Mouse (Mus musculus) hindbrain, embryonic 12.5 days (tissue): ENCODE data around the gene Nrd1. TPM values are rescaled to one million over a fixed set of nuclear protein-coding genes. Genes with fewer than 3 reads are reported as not detected.
A peak's percentile ranks its signal among the peaks of the same experiment; 100 is the strongest.

ENCODE experiments used
- ATAC-seq: fragments of 200-750 bp; cut with Nextera tagmentation; 2 replicates; pipeline ENCODE4 v1.8.0; 2017; ENCODE audit warnings: moderate TSS enrichment; ENCODE audit not compliant: low FRiP score
- H3K27ac ChIP-seq: fragments of 300-500 bp; sonication (generic); 2 replicates; pipeline ENCODE4 v1.5.1; 2016; ENCODE audit warnings: mild to moderate bottlenecking
- H3K27me3 ChIP-seq: fragments of 300-500 bp; sonication (generic); 2 replicates; pipeline ENCODE4 v1.6.1; 2016; ENCODE audit warnings: mild to moderate bottlenecking
- H3K36me3 ChIP-seq: fragments of 300-500 bp; sonication (generic); 2 replicates; pipeline ENCODE4 v1.6.1; 2016; ENCODE audit warnings: mild to moderate bottlenecking
- H3K4me1 ChIP-seq: fragments of 300-500 bp; sonication (generic); 2 replicates; pipeline ENCODE4 v1.6.1; 2016
- H3K4me2 ChIP-seq: fragments of 300-500 bp; sonication (generic); replicated peaks from 2 replicates; pipeline ENCODE4 v1.6.1; 2016; ENCODE audit warnings: mild to moderate bottlenecking
- H3K4me3 ChIP-seq: fragments of 300-500 bp; sonication (generic); 2 replicates; pipeline ENCODE4 v1.5.1; 2016; ENCODE audit warnings: mild to moderate bottlenecking
- H3K9ac ChIP-seq: fragments of 300-500 bp; sonication (generic); 2 replicates; pipeline ENCODE4 v1.6.1; 2016; ENCODE audit warnings: mild to moderate bottlenecking, moderate library complexity
- H3K9me3 ChIP-seq: fragments of 300-500 bp; sonication (generic); replicated peaks from 2 replicates; pipeline ENCODE4 v1.6.1; 2016; ENCODE audit warnings: mild to moderate bottlenecking
- WGBS: fragments of 180-500 bp; shearing (Covaris S2); methylation state at CpG from one replicate; pipeline ENCODE4 v1.1.7; 2016; 5-methylcytosine and 5-hydroxymethylcytosine counted together
- polyA plus RNA-seq: library from polyadenylated mRNA; unstranded; fragments of >200 nt; fragmentation: Nextera tagmentation; extraction: Ambion mirVana; gene quantifications from 2 replicates; pipeline ENCODE4 v1.2.1, GENCODE M21; 2016

Gene Nrd1
- polyA plus RNA-seq, 1 experiment from 2014 or later = 113 TPM

GRCm38 (mm10) chr4:109036327-109036726 lies 35.9 kb downstream of the Nrd1 start:
- ATAC-seq = no peak
- H3K9ac ChIP-seq = no peak overlapping the region
- H3K4me1 ChIP-seq = no peaks in the 10 kb centered on the region
- H3K4me2 ChIP-seq = no peak overlapping the region
- no peak overlapping the region for H3K4me3 ChIP-seq
- H3K27me3 ChIP-seq = no peaks in the 10 kb centered on the region
- H3K36me3 ChIP-seq = peaks cover 54% of the 10 kb centered on the region
- H3K27ac ChIP-seq = no peak overlapping the region
- H3K9me3 ChIP-seq = no peaks in the 10 kb centered on the region

- ATAC-seq = no peak
- 88% methylated on average over 4 of the region's 4 CpGs for WGBS
- Histone ChIP-seq H3K27me3 (no peaks in the 10 kb centered on the region), H3K4me2 (no peak overlapping the region), H3K9ac (no peak overlapping the region), H3K4me1 (no peaks in the 10 kb centered on the region), H3K4me3 (no peak overlapping the region), H3K36me3 (peaks cover 81% of the 10 kb centered on the region), H3K9me3 (no peaks in the 10 kb centered on the region), H3K27ac (no peak overlapping the region)
Measured at GRCm38 (mm10) chr4:109042739-109043138, 42.3 kb downstream of the Nrd1 start.

GRCm38 (mm10) chr4:109043294-109043693 lies 42.8 kb downstream of the Nrd1 start:
- Histone ChIP-seq H3K9me3 (no peaks in the 10 kb centered on the region), H3K9ac (no peak overlapping the region), H3K27ac (no peak overlapping the region), H3K4me1 (no peaks in the 10 kb centered on the region), H3K4me3 (no peak overlapping the region), H3K36me3 (peaks cover 86% of the 10 kb centered on the region), H3K4me2 (no peak overlapping the region), H3K27me3 (no peaks in the 10 kb centered on the region)
- WGBS = 87% methylated on average over 5 of the region's 5 CpGs
- no peak for ATAC-seq

GRCm38 (mm10) chr4:109043756-109044155 lies 43.3 kb downstream of the Nrd1 start:
- no peak for ATAC-seq

GRCm38 (mm10) chr4:109048258-109048657 lies 47.8 kb downstream of the Nrd1 start:
- Histone ChIP-seq H3K27ac (no peak overlapping the region), H3K9ac (no peak overlapping the region), H3K4me2 (no peak overlapping the region), H3K9me3 (no peaks in the 10 kb centered on the region), H3K4me3 (no peak overlapping the region), H3K36me3 (peaks cover 76% of the 10 kb centered on the region), H3K4me1 (no peaks in the 10 kb centered on the region), H3K27me3 (no peaks in the 10 kb centered on the region)
- WGBS = 85% methylated on average over 4 of the region's 4 CpGs
- no peak for ATAC-seq

More at GRCm38 (mm10) chr4:109043756-109044155, 43.3 kb downstream of the Nrd1 start:
- Histone ChIP-seq H3K36me3 (peaks cover 84% of the 10 kb centered on the region), H3K9ac (no peak overlapping the region), H3K27me3 (no peaks in the 10 kb centered on the region), H3K4me2 (no peak overlapping the region), H3K9me3 (no peaks in the 10 kb centered on the region), H3K4me1 (no peaks in the 10 kb centered on the region), H3K27ac (no peak overlapping the region), H3K4me3 (no peak overlapping the region)
- 71% methylated on average over 5 of the region's 5 CpGs for WGBS

- Histone ChIP-seq H3K4me1 (no peaks in the 10 kb centered on the region), H3K4me3 (no peak overlapping the region), H3K27me3 (no peaks in the 10 kb centered on the region), H3K27ac (peak overlapping the region; percentile 23), H3K9me3 (no peaks in the 10 kb centered on the region), H3K9ac (no peak overlapping the region), H3K36me3 (peaks cover 76% of the 10 kb centered on the region), H3K4me2 (no peak overlapping the region)
- ATAC-seq = no peak
- 57% methylated on average over 1 of the region's 1 CpGs for WGBS
Measured at GRCm38 (mm10) chr4:109052282-109052681, 51.8 kb downstream of the Nrd1 start.

GRCm38 (mm10) chr4:109054003-109054402 lies 53.5 kb downstream of the Nrd1 start:
- peaks cover 80% of the 10 kb centered on the region for H3K36me3 ChIP-seq
- H3K9ac ChIP-seq = no peak overlapping the region
- no peak for ATAC-seq
- no peaks in the 10 kb centered on the region for H3K9me3 ChIP-seq
- no peaks in the 10 kb centered on the region for H3K27me3 ChIP-seq
- 76% methylated on average over 9 of the region's 9 CpGs for WGBS
- H3K4me2 ChIP-seq = no peak overlapping the region
- H3K4me3 ChIP-seq = no peak overlapping the region
- H3K27ac ChIP-seq = no peak overlapping the region
- no peaks in the 10 kb centered on the region for H3K4me1 ChIP-seq

- H3K4me2 ChIP-seq = no peak overlapping the region
- no peak overlapping the region for H3K4me3 ChIP-seq
- no peaks in the 10 kb centered on the region for H3K9me3 ChIP-seq
- H3K27ac ChIP-seq = no peak overlapping the region
- no peak overlapping the region for H3K9ac ChIP-seq
- WGBS = 87% methylated on average over 7 of the region's 7 CpGs
- H3K27me3 ChIP-seq = no peaks in the 10 kb centered on the region
- no peak for ATAC-seq
- no peaks in the 10 kb centered on the region for H3K4me1 ChIP-seq
- H3K36me3 ChIP-seq = peaks cover 80% of the 10 kb centered on the region
Measured at GRCm38 (mm10) chr4:109056351-109056750, 55.9 kb downstream of the Nrd1 start.

- 94% methylated on average over 8 of the region's 8 CpGs for WGBS
- Histone ChIP-seq H3K4me1 (no peaks in the 10 kb centered on the region), H3K27me3 (no peaks in the 10 kb centered on the region), H3K4me2 (no peak overlapping the region), H3K4me3 (no peak overlapping the region), H3K36me3 (peaks cover 84% of the 10 kb centered on the region), H3K9ac (no peak overlapping the region), H3K27ac (no peak overlapping the region), H3K9me3 (no peaks in the 10 kb centered on the region)
- ATAC-seq = no peak
Measured at GRCm38 (mm10) chr4:109057640-109058039, 57.2 kb downstream of the Nrd1 start.

GRCm38 (mm10) chr4:109059255-109059821 lies 58.9 kb downstream of the Nrd1 start:
- no peak overlapping the region for H3K9ac ChIP-seq
- H3K36me3 ChIP-seq = peaks cover 93% of the 10 kb centered on the region
- no peak overlapping the region for H3K4me3 ChIP-seq
- 95% methylated on average over 4 of the region's 4 CpGs for WGBS
- H3K9me3 ChIP-seq = no peaks in the 10 kb centered on the region
- H3K4me2 ChIP-seq = no peak overlapping the region
- no peaks in the 10 kb centered on the region for H3K27me3 ChIP-seq
- no peaks in the 10 kb centered on the region for H3K4me1 ChIP-seq
- no peak for ATAC-seq
- H3K27ac ChIP-seq = no peak overlapping the region

GRCm38 (mm10) chr4:109064941-109065340 lies 64.5 kb downstream of the Nrd1 start:
- 94% methylated on average over 6 of the region's 6 CpGs for WGBS
- Histone ChIP-seq H3K27me3 (no peaks in the 10 kb centered on the region), H3K27ac (no peak overlapping the region), H3K9ac (no peak overlapping the region), H3K4me3 (no peak overlapping the region), H3K9me3 (no peaks in the 10 kb centered on the region), H3K4me1 (no peaks in the 10 kb centered on the region), H3K36me3 (peaks cover 81% of the 10 kb centered on the region), H3K4me2 (no peak overlapping the region)
- no peak for ATAC-seq

- H3K27me3 ChIP-seq = no peaks in the 10 kb centered on the region
- H3K27ac ChIP-seq = no peak overlapping the region
- WGBS = 96% methylated on average over 5 of the region's 5 CpGs
- H3K9ac ChIP-seq = no peak overlapping the region
- no peak overlapping the region for H3K4me3 ChIP-seq
- peaks cover 77% of the 10 kb centered on the region for H3K36me3 ChIP-seq
- H3K4me2 ChIP-seq = no peak overlapping the region
- no peaks in the 10 kb centered on the region for H3K4me1 ChIP-seq
- no peak for ATAC-seq
- no peaks in the 10 kb centered on the region for H3K9me3 ChIP-seq
Measured at GRCm38 (mm10) chr4:109065714-109066113, 65.3 kb downstream of the Nrd1 start.

GRCm38 (mm10) chr4:109072891-109073290 lies 72.4 kb downstream of the Nrd1 start:
- Histone ChIP-seq H3K36me3 (peaks cover 24% of the 10 kb centered on the region), H3K9me3 (no peaks in the 10 kb centered on the region), H3K4me1 (no peaks in the 10 kb centered on the region), H3K4me2 (no peak overlapping the region), H3K27ac (no peak overlapping the region), H3K9ac (no peak overlapping the region), H3K4me3 (no peak overlapping the region), H3K27me3 (no peaks in the 10 kb centered on the region)
- WGBS = 90% methylated on average over 6 of the region's 6 CpGs
- no peak for ATAC-seq
